Mouse (Mus musculus): ENCODE data around the gene Vdac1. TPM values are rescaled to one million over a fixed set of nuclear protein-coding genes. Genes with fewer than 3 reads are reported as not detected.
A peak's percentile ranks its signal among the peaks of the same experiment; 100 is the strongest.

Gene Vdac1
- polyA plus RNA-seq (2015; fragmentation: Nextera tagmentation; extraction: Ambion mirVana), result 233 and 254 TPM in 2 replicates

- no peaks in the 10 kb centered on the region for H3K9me3 ChIP-seq (replicated peaks)
- peak within 1 kb of the TSS; percentile 96 for H3K9ac ChIP-seq
- H3K27me3 ChIP-seq, result no peaks in the 10 kb centered on the region
- peak; percentile 97 for ATAC-seq
- WGBS, result under 1% methylated on average over 73 of the region's 84 CpGs
- no peaks in the 10 kb centered on the region for H3K36me3 ChIP-seq (ENCODE audit: poor library complexity, severe bottlenecking)
- peaks cover 45% of the 10 kb centered on the region for H3K4me1 ChIP-seq
- peak within 1 kb of the TSS; percentile 93 for H3K4me2 ChIP-seq
- H3K27ac ChIP-seq, result peak within 1 kb of the TSS; percentile 89
- H3K4me3 ChIP-seq, result peak within 1 kb of the TSS; percentile 91
These were observed at the start of gene Vdac1 for GRCm38 (mm10) chr11:52360471-52361277. Gene Vdac1 (plus strand): TSS chr11:52360860.

- Histone ChIP-seq H3K4me3 (no peak overlapping the region), H3K9ac (no peak overlapping the region), H3K4me1 (no peaks in the 10 kb centered on the region), H3K27me3 (peaks cover 25% of the 10 kb centered on the region), H3K9me3 (replicated peaks) (no peaks in the 10 kb centered on the region), H3K36me3 (ENCODE audit: poor library complexity, severe bottlenecking) (no peaks in the 10 kb centered on the region), H3K27ac (no peak overlapping the region), H3K4me2 (no peak overlapping the region)
- ATAC-seq, result no peak
- WGBS, result 14% methylated on average over 26 of the region's 26 CpGs
These were observed 46.4 kb upstream of the Vdac1 start for GRCm38 (mm10) chr11:52314102-52314793.

DNA sequence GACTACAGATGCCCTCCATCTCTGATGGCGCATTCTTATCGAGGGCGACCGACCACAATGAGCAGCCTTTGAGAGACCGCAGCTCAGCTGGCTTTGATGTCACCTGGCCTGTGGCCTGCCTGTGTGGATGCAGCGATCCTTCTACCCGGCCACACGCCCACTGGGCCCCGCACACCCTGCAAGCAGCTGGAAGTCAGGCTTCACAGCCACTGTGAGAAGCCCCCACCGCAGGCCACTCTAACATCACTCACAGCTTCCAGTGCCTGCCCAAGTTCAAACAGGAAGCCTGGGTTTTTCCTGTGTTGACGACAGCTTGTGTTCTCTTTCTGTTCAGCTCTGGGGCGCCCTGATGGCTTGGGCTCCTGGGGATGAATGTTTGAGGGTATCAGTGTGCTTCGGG, 42.2 kb upstream of the Vdac1 start:
- H3K27ac ChIP-seq, result no peak overlapping the region
- H3K9ac ChIP-seq, result no peak overlapping the region
- H3K4me2 ChIP-seq, result no peak overlapping the region
- no peak overlapping the region for H3K4me3 ChIP-seq
- 84% methylated on average over 13 of the region's 13 CpGs for WGBS
- no peak for ATAC-seq
- peaks cover 19% of the 10 kb centered on the region for H3K27me3 ChIP-seq
- H3K9me3 ChIP-seq (replicated peaks), result no peaks in the 10 kb centered on the region
- H3K4me1 ChIP-seq, result no peaks in the 10 kb centered on the region
- H3K36me3 ChIP-seq (ENCODE audit: poor library complexity, severe bottlenecking), result no peaks in the 10 kb centered on the region

DNA sequence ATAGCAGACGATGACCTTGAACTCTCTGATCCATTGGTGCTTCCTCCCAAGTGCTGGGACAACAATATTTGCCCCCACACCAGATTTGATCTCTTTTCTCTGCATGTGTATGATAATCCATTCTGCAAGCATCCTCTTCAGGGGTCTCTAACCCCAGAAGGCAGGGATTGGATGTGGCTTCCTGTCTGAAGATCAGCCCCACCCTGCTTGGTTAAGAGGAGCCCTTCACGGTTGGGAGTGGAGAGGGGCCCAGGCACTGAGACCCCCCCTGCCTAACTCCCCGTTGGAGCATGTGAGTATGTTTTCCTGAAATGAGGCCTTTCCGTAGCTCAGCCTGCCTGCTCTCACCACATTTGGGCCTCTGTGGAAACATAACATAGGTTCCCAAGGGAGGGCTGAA, 41.0 kb upstream of the Vdac1 start:
- H3K9me3 ChIP-seq (replicated peaks), result no peaks in the 10 kb centered on the region
- peaks cover 8% of the 10 kb centered on the region; the same call in 1 of the 2 replicates for H3K27me3 ChIP-seq
- no peaks in the 10 kb centered on the region for H3K4me1 ChIP-seq
- ATAC-seq, result no peak
- no peak overlapping the region for H3K4me2 ChIP-seq
- WGBS, result 86% methylated on average over 4 of the region's 4 CpGs
- H3K9ac ChIP-seq, result no peak overlapping the region
- no peaks in the 10 kb centered on the region for H3K36me3 ChIP-seq (ENCODE audit: poor library complexity, severe bottlenecking)
- H3K4me3 ChIP-seq, result no peak overlapping the region
- no peak overlapping the region for H3K27ac ChIP-seq

- no peaks in the 10 kb centered on the region for H3K27me3 ChIP-seq
- H3K4me1 ChIP-seq, result no peaks in the 10 kb centered on the region
- 89% methylated on average over 4 of the region's 4 CpGs for WGBS
- no peak overlapping the region for H3K27ac ChIP-seq
- H3K9ac ChIP-seq, result no peak overlapping the region
- no peak overlapping the region for H3K4me3 ChIP-seq
- no peaks in the 10 kb centered on the region for H3K36me3 ChIP-seq (ENCODE audit: poor library complexity, severe bottlenecking)
- ATAC-seq, result no peak
- H3K9me3 ChIP-seq (replicated peaks), result no peaks in the 10 kb centered on the region
- H3K4me2 ChIP-seq, result no peak overlapping the region
These were observed 40.1 kb upstream of the Vdac1 start for GRCm38 (mm10) chr11:52320529-52320928.

DNA sequence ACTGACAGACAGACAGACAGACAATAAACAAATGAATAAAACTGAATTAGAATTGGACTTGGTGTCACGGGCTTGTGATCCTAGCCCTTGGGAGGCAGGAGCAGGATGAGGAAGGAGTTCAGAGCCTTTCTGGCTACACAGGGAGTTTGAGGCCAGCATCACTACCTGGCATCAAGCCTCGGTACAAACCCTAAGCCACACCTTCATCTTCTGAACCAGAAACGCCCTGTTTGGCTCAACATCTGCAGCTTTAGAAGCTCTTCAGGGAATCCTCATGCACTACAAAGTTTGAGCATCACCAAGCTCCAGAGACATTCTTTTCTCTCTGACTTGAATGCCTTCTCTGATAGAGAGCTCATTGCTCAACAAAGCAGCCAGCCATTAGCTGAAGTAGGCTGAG, 39.1 kb upstream of the Vdac1 start:
- Histone ChIP-seq H3K27ac (no peak overlapping the region), H3K9ac (no peak overlapping the region), H3K36me3 (ENCODE audit: poor library complexity, severe bottlenecking) (no peaks in the 10 kb centered on the region), H3K4me1 (no peaks in the 10 kb centered on the region), H3K4me2 (no peak overlapping the region), H3K27me3 (no peaks in the 10 kb centered on the region), H3K4me3 (no peak overlapping the region), H3K9me3 (replicated peaks) (no peaks in the 10 kb centered on the region)
- WGBS, result 74% methylated on average over 3 of the region's 3 CpGs
- ATAC-seq, result no peak

DNA sequence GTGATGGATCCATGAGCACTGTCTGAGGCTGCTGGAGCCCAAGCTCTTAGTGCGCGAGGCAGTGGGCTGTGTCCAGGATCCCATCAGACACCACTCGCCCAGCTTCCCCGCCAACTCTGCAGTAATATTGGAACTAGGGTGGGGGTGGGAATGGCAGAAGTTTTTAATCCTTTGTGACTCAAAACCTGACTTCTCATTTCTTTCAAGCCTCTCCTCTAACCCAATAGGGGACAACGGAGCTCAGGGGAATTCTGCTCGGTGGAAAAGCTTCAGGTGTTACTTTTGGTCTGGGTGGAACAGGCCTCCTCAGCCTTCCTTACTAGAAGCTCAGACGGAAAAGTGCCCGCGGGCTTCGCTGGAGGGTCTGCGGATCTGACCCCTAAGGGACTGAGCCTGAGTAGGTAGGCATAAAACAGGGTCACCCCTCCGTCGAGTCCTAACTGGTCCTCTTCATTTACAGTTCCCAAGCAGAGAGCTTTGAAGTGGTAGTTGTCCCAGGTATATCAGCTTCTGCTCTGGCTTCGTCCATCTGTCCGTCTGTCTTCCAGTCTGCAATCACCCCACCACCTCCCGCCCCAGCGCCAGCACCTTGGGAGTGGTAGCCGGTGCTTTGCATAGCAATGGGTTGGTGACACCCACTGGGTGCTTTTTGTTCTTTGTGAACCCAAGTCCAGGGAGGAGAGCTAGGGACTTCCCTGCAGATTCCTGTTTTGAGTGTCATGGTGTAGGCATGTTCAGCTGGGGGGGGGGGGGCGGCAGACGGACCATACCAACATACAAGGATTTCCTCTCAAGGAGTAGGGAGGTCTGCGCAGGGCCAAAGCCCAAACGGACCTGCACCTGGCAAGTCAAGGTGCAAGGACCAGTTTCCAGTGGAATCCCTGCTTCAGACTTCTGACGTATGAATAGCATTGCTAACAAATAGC, 36.0 kb upstream of the Vdac1 start:
- 58% methylated on average over 23 of the region's 23 CpGs for WGBS
- no peak overlapping the region for H3K4me3 ChIP-seq
- no peaks in the 10 kb centered on the region for H3K27me3 ChIP-seq
- no peak overlapping the region for H3K9ac ChIP-seq
- no peaks in the 10 kb centered on the region for H3K36me3 ChIP-seq (ENCODE audit: poor library complexity, severe bottlenecking)
- no peak overlapping the region for H3K4me2 ChIP-seq
- H3K4me1 ChIP-seq, result no peaks in the 10 kb centered on the region
- no peak overlapping the region for H3K27ac ChIP-seq
- ATAC-seq, result no peak
- H3K9me3 ChIP-seq (replicated peaks), result no peaks in the 10 kb centered on the region

GRCm38 (mm10) chr11:52327313-52327712, 33.3 kb upstream of the Vdac1 start:
- WGBS, result 55% methylated on average over 3 of the region's 3 CpGs
- Histone ChIP-seq H3K4me1 (peaks cover 2% of the 10 kb centered on the region; the same call in 1 of the 2 replicates), H3K9me3 (replicated peaks) (no peaks in the 10 kb centered on the region), H3K4me3 (no peak overlapping the region), H3K27me3 (no peaks in the 10 kb centered on the region), H3K27ac (no peak overlapping the region), H3K4me2 (no peak overlapping the region), H3K9ac (no peak overlapping the region), H3K36me3 (ENCODE audit: poor library complexity, severe bottlenecking) (no peaks in the 10 kb centered on the region)
- no peak for ATAC-seq

- Histone ChIP-seq H3K36me3 (ENCODE audit: poor library complexity, severe bottlenecking) (no peaks in the 10 kb centered on the region), H3K4me2 (peak overlapping the region; percentile 34), H3K27me3 (no peaks in the 10 kb centered on the region), H3K27ac (peak overlapping the region; percentile 63), H3K9ac (peak overlapping the region; percentile 34), H3K4me1 (peaks cover 15% of the 10 kb centered on the region), H3K4me3 (no peak overlapping the region), H3K9me3 (replicated peaks) (no peaks in the 10 kb centered on the region)
- ATAC-seq, result peak; percentile 82
- WGBS, result 21% methylated on average over 16 of the region's 16 CpGs
These were observed 28.1 kb upstream of the Vdac1 start for GRCm38 (mm10) chr11:52332421-52333118.

DNA sequence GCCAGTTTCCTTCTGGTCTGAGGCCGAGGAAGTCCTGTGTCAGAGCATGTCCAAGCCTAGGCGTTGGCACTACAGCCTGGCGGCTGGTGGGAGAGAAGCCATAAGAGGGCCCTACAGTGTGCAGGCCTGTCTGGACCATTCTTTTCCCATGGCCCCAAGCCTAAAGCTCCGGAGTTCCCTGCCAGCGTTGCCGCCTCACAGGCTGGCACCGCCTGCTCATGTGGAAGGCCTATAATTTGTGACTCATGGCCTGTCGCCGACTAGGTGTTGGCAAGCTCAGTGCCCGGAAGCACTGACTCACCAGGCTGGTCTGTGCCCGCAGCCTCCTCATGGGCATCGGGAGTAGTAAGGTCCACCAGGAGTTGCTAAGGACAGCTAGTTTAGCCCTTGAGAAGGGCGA, 27.0 kb upstream of the Vdac1 start:
- peak; percentile 77; the same call in 1 of the 2 replicates for ATAC-seq
- no peaks in the 10 kb centered on the region for H3K9me3 ChIP-seq (replicated peaks)
- WGBS, result 83% methylated on average over 13 of the region's 13 CpGs
- H3K4me1 ChIP-seq, result peaks cover 15% of the 10 kb centered on the region
- no peak overlapping the region for H3K4me2 ChIP-seq
- no peak overlapping the region for H3K9ac ChIP-seq
- H3K27ac ChIP-seq, result peak overlapping the region; percentile 63
- no peaks in the 10 kb centered on the region for H3K27me3 ChIP-seq
- H3K4me3 ChIP-seq, result no peak overlapping the region
- no peaks in the 10 kb centered on the region for H3K36me3 ChIP-seq (ENCODE audit: poor library complexity, severe bottlenecking)

DNA sequence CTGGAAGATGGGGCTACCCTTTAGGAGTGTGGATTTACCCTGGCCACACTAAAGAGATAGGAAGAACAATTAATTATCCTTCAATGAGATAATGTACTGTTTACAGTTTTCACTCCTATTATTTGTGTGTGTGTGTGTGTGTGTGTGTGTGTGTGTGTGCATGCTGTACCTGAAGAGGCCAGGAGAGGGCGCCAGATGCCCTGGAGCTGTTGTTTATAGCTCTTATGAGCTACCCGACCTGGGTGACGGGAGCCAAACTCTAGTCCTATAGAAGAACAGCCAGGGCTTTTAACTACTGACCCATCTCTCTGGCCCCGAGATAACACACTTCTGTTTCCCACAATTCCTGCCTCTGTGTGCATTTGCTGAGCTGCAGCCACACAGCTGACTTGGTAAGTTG, 25.4 kb upstream of the Vdac1 start:
- no peaks in the 10 kb centered on the region for H3K9me3 ChIP-seq (replicated peaks)
- no peak overlapping the region for H3K27ac ChIP-seq
- no peak overlapping the region for H3K4me2 ChIP-seq
- no peak overlapping the region for H3K4me3 ChIP-seq
- no peak overlapping the region for H3K9ac ChIP-seq
- no peaks in the 10 kb centered on the region for H3K36me3 ChIP-seq (ENCODE audit: poor library complexity, severe bottlenecking)
- H3K27me3 ChIP-seq, result no peaks in the 10 kb centered on the region
- 76% methylated on average over 4 of the region's 4 CpGs for WGBS
- no peak for ATAC-seq
- H3K4me1 ChIP-seq, result peaks cover 15% of the 10 kb centered on the region
